Mouse (Mus musculus) mature B cell (primary cell): ENCODE results near the gene Cts7.

Experiments
- in situ Hi-C: fragments of 300-500 bp; cut with MboI; formaldehyde crosslinking; loops from 2 replicates; pipeline ENCODE4 v1.14.3; 2019

The Cts7 gene

GRCm38 (mm10) chr13:61358097-61358496 is at the start of gene Cts7:
Gene Cts7, minus strand, starts transcription at chr13:61358197.
- in situ Hi-C loops: no loop called here
